Mouse (Mus musculus) ES-Bruce4 (cell line): ENCODE data around the gene Slc43a2.

Source experiments
- CTCF ChIP-seq: IDR thresholded peaks from one replicate; pipeline ENCODE4 v1.8.1; 2011; ENCODE audit warnings: low read depth, low read length
- POLR2A ChIP-seq: IDR thresholded peaks from one replicate; pipeline ENCODE4 v1.8.1; 2011; ENCODE audit warnings: low read length; ENCODE audit not compliant: insufficient read depth

DNA sequence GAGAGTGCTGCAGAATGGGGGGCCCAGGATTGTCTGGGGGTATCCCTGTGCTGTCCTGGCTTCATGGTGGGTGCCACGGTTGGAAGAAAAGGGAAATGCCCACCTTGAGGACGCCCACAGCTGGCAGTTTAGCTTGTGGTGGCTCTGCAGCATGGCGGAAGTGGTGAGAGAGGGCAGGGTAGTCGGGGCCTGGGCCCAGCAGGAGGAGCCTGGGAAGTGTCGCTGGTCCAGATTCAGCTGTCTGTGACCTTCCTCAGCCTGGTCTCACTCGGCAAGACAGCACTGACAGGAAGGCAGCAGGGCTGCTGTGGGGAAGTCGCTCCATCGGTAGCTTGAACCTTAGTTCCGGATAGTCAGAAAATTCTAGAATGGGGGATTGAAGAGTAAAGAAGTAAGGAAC lies 62.9 kb downstream of the Slc43a2 start:
- no peak for TF ChIP-seq CTCF
- no peak for TF ChIP-seq POLR2A
